Mouse (Mus musculus) embryonic facial prominence, embryonic 11.5 days (tissue): ENCODE results near the gene Plxna2. TPM values are rescaled to one million over a fixed set of nuclear protein-coding genes. Genes with fewer than 3 reads are reported as not detected.

Source experiments
- ATAC-seq: fragments of 200-750 bp; cut with Nextera tagmentation; replicated peaks from 2 replicates; pipeline ENCODE4 v1.8.0; 2017; ENCODE audit warnings: low read depth; ENCODE audit not compliant: insufficient number of reproducible peaks, low FRiP score, low TSS enrichment
- DNase-seq: peaks from one replicate; pipeline ENCODE4 v3.0.0-alpha.2; 2015; ENCODE audit warnings: low spot score
- H3K27ac ChIP-seq: fragments of 300-500 bp; sonication (generic); replicated peaks from 2 replicates; pipeline ENCODE4 v1.5.1; 2014; ENCODE audit warnings: mild to moderate bottlenecking, low read depth, low read length, control low read depth
- H3K27me3 ChIP-seq: fragments of 300-500 bp; sonication (generic); 2 replicates; pipeline ENCODE4 v1.6.1; 2014; ENCODE audit warnings: mild to moderate bottlenecking, low read length, moderate library complexity, mixed read lengths; ENCODE audit not compliant: control insufficient read depth, insufficient read depth
- H3K36me3 ChIP-seq: fragments of 300-500 bp; sonication (generic); replicated peaks from 2 replicates; pipeline ENCODE4 v1.6.1; 2014; ENCODE audit warnings: low read depth, mild to moderate bottlenecking, low read length, moderate library complexity, mixed read lengths; ENCODE audit not compliant: control insufficient read depth, insufficient read depth
- H3K4me1 ChIP-seq: fragments of 300-500 bp; sonication (generic); 2 replicates; pipeline ENCODE4 v1.6.1; 2014; ENCODE audit warnings: low read length, mixed read lengths; ENCODE audit not compliant: control insufficient read depth, insufficient read depth
- H3K4me2 ChIP-seq: fragments of 300-500 bp; sonication (generic); 2 replicates; pipeline ENCODE4 v1.6.1; 2014; ENCODE audit warnings: low read depth, mild to moderate bottlenecking, control low read depth, low read length, moderate library complexity
- H3K4me3 ChIP-seq: fragments of 300-500 bp; sonication (generic); 2 replicates; pipeline ENCODE4 v1.5.1; 2014; ENCODE audit warnings: low read depth, low read length, control low read depth
- H3K9ac ChIP-seq: fragments of 300-500 bp; sonication (generic); replicated peaks from 2 replicates; pipeline ENCODE4 v1.6.1; 2014; ENCODE audit warnings: mild to moderate bottlenecking, control low read depth, low read length
- H3K9me3 ChIP-seq: fragments of 300-500 bp; sonication (generic); replicated peaks from 2 replicates; pipeline ENCODE4 v1.6.1; 2016; ENCODE audit warnings: mild to moderate bottlenecking, low read length, inconsistent platforms, mixed read lengths; ENCODE audit not compliant: control insufficient read depth
- WGBS: fragments of 180-500 bp; shearing (Covaris S2); extraction: QIAGEN DNeasy Blood & Tissue Kit; methylation state at CpG from one replicate; pipeline ENCODE4 v1.1.7; 2014; 5-methylcytosine and 5-hydroxymethylcytosine counted together
- polyA plus RNA-seq: library from polyadenylated mRNA; unstranded; fragments of >200 nt; fragmentation: Nextera tagmentation; extraction: Ambion mirVana; gene quantifications from 2 replicates; pipeline ENCODE4 v1.2.1, GENCODE M21; 2014

Plxna2 gene
- polyA plus RNA-seq, 1 experiment from 2014 or later = 8.4 TPM

- H3K36me3 ChIP-seq = no peaks in the 10 kb centered on the region
- 71% methylated on average over 2 of the region's 2 CpGs for WGBS
- no peak overlapping the region for H3K4me3 ChIP-seq
- H3K9me3 ChIP-seq = no peaks in the 10 kb centered on the region
- H3K27me3 ChIP-seq = no peaks in the 10 kb centered on the region
- H3K9ac ChIP-seq = no peak overlapping the region
- no peak overlapping the region for H3K4me2 ChIP-seq
- no peak for DNase-seq
- ATAC-seq = no peak
- no peak overlapping the region for H3K27ac ChIP-seq
- no peaks in the 10 kb centered on the region for H3K4me1 ChIP-seq
Measured at GRCm38 (mm10) chr1:194774350-194774749, 156.3 kb downstream of the Plxna2 start.

GRCm38 (mm10) chr1:194774754-194775153 lies 156.7 kb downstream of the Plxna2 start:
- ATAC-seq = no peak

GRCm38 (mm10) chr1:194775656-194776374 lies 157.8 kb downstream of the Plxna2 start:
- DNase-seq = no peak
- ATAC-seq = no peak
- no peaks in the 10 kb centered on the region for H3K9me3 ChIP-seq
- no peak overlapping the region for H3K27ac ChIP-seq
- H3K4me3 ChIP-seq = no peak overlapping the region
- H3K4me2 ChIP-seq = no peak overlapping the region
- no peak overlapping the region for H3K9ac ChIP-seq
- no peaks in the 10 kb centered on the region for H3K4me1 ChIP-seq
- no peaks in the 10 kb centered on the region for H3K36me3 ChIP-seq
- H3K27me3 ChIP-seq = no peaks in the 10 kb centered on the region

More at GRCm38 (mm10) chr1:194774754-194775153, 156.7 kb downstream of the Plxna2 start:
- Histone ChIP-seq H3K27me3 (no peaks in the 10 kb centered on the region), H3K4me2 (no peak overlapping the region), H3K36me3 (no peaks in the 10 kb centered on the region), H3K9ac (no peak overlapping the region), H3K4me1 (no peaks in the 10 kb centered on the region), H3K4me3 (no peak overlapping the region), H3K27ac (no peak overlapping the region), H3K9me3 (no peaks in the 10 kb centered on the region)
- no peak for DNase-seq
- 77% methylated on average over 1 of the region's 1 CpGs for WGBS

DNA sequence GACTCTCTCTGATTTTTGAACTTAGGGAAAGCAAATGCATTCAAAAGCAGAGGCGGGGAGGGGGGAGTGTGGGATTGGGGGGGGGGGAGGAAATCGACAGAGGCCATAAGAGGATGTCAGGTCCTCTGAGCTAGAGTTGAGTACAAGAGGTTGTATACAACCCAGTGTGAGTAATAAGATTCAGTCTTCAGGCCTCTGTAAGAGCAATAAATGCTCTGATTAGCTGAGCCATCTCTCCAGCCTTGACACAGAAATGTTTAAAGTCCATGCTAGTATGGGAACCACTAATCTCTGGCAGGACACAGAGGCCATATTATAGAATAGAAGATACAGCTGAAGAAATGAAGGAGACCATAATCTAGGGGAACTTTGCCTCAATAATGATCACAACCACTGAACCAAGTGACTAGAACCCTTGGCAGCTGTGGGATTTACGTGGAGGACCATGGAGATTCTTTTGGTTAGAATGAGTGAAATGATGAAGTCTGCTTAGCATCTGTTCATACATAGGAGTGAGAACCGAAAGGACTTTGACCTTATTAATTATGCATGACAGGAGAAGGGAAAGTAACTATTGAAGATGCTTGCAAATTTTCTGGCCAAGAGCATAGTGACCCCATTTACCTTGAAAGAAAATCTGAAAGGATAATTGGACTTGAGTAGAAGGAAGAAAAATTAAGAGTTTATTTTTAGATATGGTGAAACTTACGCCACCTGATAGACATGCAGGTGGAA lies 158.7 kb downstream of the Plxna2 start:
- no peak overlapping the region for H3K4me3 ChIP-seq
- WGBS = 81% methylated on average over 5 of the region's 5 CpGs
- DNase-seq = no peak
- no peaks in the 10 kb centered on the region for H3K36me3 ChIP-seq
- no peak for ATAC-seq
- no peaks in the 10 kb centered on the region for H3K4me1 ChIP-seq
- H3K27ac ChIP-seq = no peak overlapping the region
- no peaks in the 10 kb centered on the region for H3K9me3 ChIP-seq
- no peak overlapping the region for H3K4me2 ChIP-seq
- no peaks in the 10 kb centered on the region for H3K27me3 ChIP-seq
- no peak overlapping the region for H3K9ac ChIP-seq

DNA sequence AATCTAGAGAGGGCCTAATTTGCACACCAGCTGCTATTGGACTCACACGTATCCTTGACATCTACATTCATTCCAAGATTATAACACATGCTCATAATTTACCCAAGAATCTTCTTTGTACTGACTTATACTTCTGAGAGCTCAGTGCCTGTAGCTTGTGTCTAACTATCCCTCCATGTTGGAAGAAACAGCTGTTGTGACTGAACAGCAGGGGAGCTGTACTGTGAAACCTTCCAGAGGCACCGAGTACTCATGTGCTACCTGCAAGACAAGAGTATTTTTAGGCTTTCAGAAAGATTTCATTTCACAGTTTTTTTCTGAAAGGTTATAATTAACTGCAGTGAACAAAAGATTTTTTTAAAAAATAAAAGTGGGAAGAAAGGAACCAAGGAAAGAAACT lies 159.6 kb downstream of the Plxna2 start:
- ATAC-seq (no peak), DNase-seq (no peak)
- no peak overlapping the region for H3K9ac ChIP-seq
- no peaks in the 10 kb centered on the region for H3K9me3 ChIP-seq
- no peaks in the 10 kb centered on the region for H3K27me3 ChIP-seq
- H3K27ac ChIP-seq = no peak overlapping the region
- no peak overlapping the region for H3K4me3 ChIP-seq
- no peaks in the 10 kb centered on the region for H3K36me3 ChIP-seq
- H3K4me2 ChIP-seq = no peak overlapping the region
- 87% methylated on average over 2 of the region's 2 CpGs for WGBS
- H3K4me1 ChIP-seq = no peaks in the 10 kb centered on the region

DNA sequence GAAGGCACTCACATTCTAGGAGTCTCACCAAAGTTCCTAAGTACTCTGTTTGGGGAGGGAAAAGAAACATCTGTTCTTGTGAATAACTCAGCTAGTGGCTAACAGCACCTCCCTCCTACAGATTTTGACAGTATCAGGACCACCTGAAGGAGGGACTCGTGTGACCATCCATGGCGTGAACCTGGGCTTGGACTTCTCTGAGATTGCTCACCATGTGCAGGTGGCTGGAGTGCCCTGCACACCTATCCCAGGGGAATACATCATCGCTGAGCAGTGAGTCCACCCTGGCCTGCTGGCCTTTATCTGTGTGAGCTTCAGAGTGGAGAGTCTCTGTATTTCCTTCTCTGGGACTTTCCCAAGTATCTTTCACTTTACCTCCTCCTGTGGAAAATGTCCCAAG lies 162.4 kb downstream of the Plxna2 start:
- DNase-seq (no peak), ATAC-seq (no peak)
- 69% methylated on average over 3 of the region's 3 CpGs for WGBS
- Histone ChIP-seq H3K4me2 (no peak overlapping the region), H3K27ac (no peak overlapping the region), H3K9me3 (no peaks in the 10 kb centered on the region), H3K9ac (no peak overlapping the region), H3K27me3 (no peaks in the 10 kb centered on the region), H3K36me3 (no peaks in the 10 kb centered on the region), H3K4me1 (no peaks in the 10 kb centered on the region), H3K4me3 (no peak overlapping the region)

- H3K36me3 ChIP-seq = no peaks in the 10 kb centered on the region
- no peaks in the 10 kb centered on the region for H3K9me3 ChIP-seq
- no peak overlapping the region for H3K27ac ChIP-seq
- WGBS = 76% methylated on average over 5 of the region's 5 CpGs
- no peak overlapping the region for H3K4me2 ChIP-seq
- H3K9ac ChIP-seq = no peak overlapping the region
- no peak overlapping the region for H3K4me3 ChIP-seq
- no peaks in the 10 kb centered on the region for H3K27me3 ChIP-seq
- no peaks in the 10 kb centered on the region for H3K4me1 ChIP-seq
- ATAC-seq (no peak), DNase-seq (no peak)
Measured at GRCm38 (mm10) chr1:194780794-194781390, 162.9 kb downstream of the Plxna2 start.

DNA sequence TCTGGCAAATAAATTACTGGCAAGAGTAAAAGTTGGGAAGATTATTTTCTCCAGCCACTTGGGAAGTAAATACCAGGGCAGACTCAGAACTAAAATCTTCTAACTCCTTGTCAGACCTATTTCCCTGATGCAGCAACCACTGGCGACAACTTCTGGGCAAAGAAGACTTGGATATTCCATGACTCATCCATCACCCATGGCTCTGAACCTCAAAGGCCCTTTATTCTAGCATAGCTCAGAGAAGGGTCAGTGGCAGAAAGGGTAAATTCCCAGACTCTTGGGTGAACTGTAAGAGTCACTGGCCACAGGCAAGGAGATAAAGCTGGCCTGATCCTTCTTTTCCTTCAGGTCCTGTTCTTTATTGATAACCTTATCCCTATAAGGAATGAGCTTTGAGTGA lies 163.5 kb downstream of the Plxna2 start:
- H3K4me1 ChIP-seq = no peaks in the 10 kb centered on the region
- H3K36me3 ChIP-seq = no peaks in the 10 kb centered on the region
- H3K9me3 ChIP-seq = no peaks in the 10 kb centered on the region
- no peak overlapping the region for H3K4me3 ChIP-seq
- no peaks in the 10 kb centered on the region for H3K27me3 ChIP-seq
- no peak overlapping the region for H3K9ac ChIP-seq
- WGBS = 94% methylated on average over 1 of the region's 1 CpGs
- no peak for ATAC-seq
- DNase-seq = no peak
- no peak overlapping the region for H3K27ac ChIP-seq
- H3K4me2 ChIP-seq = no peak overlapping the region
